Mouse (Mus musculus) hindbrain, embryonic 13.5 days (tissue): ENCODE data around the gene Ddx25. TPM values are rescaled to one million over a fixed set of nuclear protein-coding genes. Genes with fewer than 3 reads are reported as not detected.

Experiments
- polyA plus RNA-seq: library from polyadenylated mRNA; unstranded; fragments of >200 nt; fragmentation: Nextera tagmentation; extraction: Ambion mirVana; gene quantifications from 2 replicates; pipeline ENCODE4 v1.2.1, GENCODE M21; 2015

The Ddx25 gene
- polyA plus RNA-seq, 1 experiment from 2014 or later: 23.5 TPM

Other genes starting within 250 kb of the Ddx25 start
- 5.0 and 7.9 TPM in 2 replicates for gene Cdon, start 137.4 kb downstream of the Ddx25 start, polyA plus RNA-seq
- not detected in 2 replicates for gene Gm1113, start 40.3 kb downstream of the Ddx25 start, polyA plus RNA-seq
- 15.1 and 18.1 TPM in 2 replicates for gene Pus3, start 67 bp upstream of the Ddx25 start, polyA plus RNA-seq
- gene Pate2, start 11.8 kb upstream of the Ddx25 start, polyA plus RNA-seq: 1.5 and 2.2 TPM in 2 replicates
- 19.7 and 21.3 TPM in 2 replicates for gene Hyls1, start 11.9 kb upstream of the Ddx25 start, polyA plus RNA-seq
- not detected in 2 replicates for gene Pate4, start 53.4 kb upstream of the Ddx25 start, polyA plus RNA-seq
- not detected in 2 replicates for gene Pate3, start 89.7 kb upstream of the Ddx25 start, polyA plus RNA-seq
- 0.12 TPM in 1 of 2 replicates, not detected in the other for gene Pate1, start 128.9 kb upstream of the Ddx25 start, polyA plus RNA-seq
- not detected in 2 replicates for gene Gm17677, start 182.5 kb upstream of the Ddx25 start, polyA plus RNA-seq
- not detected in 2 replicates for gene Gm17727, start 219.6 kb upstream of the Ddx25 start, polyA plus RNA-seq
- gene Gm27235, start 231.6 kb upstream of the Ddx25 start, polyA plus RNA-seq: not detected in 2 replicates
- gene D730048I06Rik, start 231.6 kb upstream of the Ddx25 start, polyA plus RNA-seq: not detected in 2 replicates